Mouse (Mus musculus) kidney, embryonic 14.5 days (tissue): ENCODE measurements around the gene Pmm2. TPM values are rescaled to one million over a fixed set of nuclear protein-coding genes. Genes with fewer than 3 reads are reported as not detected.

ENCODE experiments used
- ATAC-seq: fragments of 200-750 bp; cut with Nextera tagmentation; 2 replicates; pipeline ENCODE4 v1.8.0; 2017; ENCODE audit warnings: moderate number of reproducible peaks, mild to moderate bottlenecking, moderate TSS enrichment, moderate library complexity; ENCODE audit not compliant: low FRiP score, low TSS enrichment
- H3K27ac ChIP-seq: fragments of 300-500 bp; sonication (generic); 2 replicates; pipeline ENCODE4 v1.5.1; 2014; ENCODE audit warnings: low read depth, mild to moderate bottlenecking, low read length, moderate library complexity, mixed read lengths
- H3K27me3 ChIP-seq: fragments of 300-500 bp; sonication (generic); 2 replicates; pipeline ENCODE4 v1.6.1; 2014; ENCODE audit warnings: mild to moderate bottlenecking, low read length; ENCODE audit not compliant: control insufficient read depth, insufficient read depth
- H3K36me3 ChIP-seq: fragments of 300-500 bp; sonication (generic); 2 replicates; pipeline ENCODE4 v1.6.1; 2014; ENCODE audit warnings: low read length, mixed read lengths; ENCODE audit not compliant: control insufficient read depth, insufficient read depth
- H3K4me1 ChIP-seq: fragments of 300-500 bp; sonication (generic); 2 replicates; pipeline ENCODE4 v1.6.1; 2014; ENCODE audit warnings: low read length, mixed read lengths; ENCODE audit not compliant: control insufficient read depth, insufficient read depth
- H3K4me2 ChIP-seq: fragments of 300-500 bp; sonication (generic); replicated peaks from 2 replicates; pipeline ENCODE4 v1.6.1; 2014; ENCODE audit warnings: low read depth, mild to moderate bottlenecking, low read length
- H3K4me3 ChIP-seq: fragments of 300-500 bp; sonication (generic); 2 replicates; pipeline ENCODE4 v1.5.1; 2014; ENCODE audit warnings: mild to moderate bottlenecking, low read length
- H3K9ac ChIP-seq: fragments of 300-500 bp; sonication (generic); 2 replicates; pipeline ENCODE4 v1.6.1; 2014; ENCODE audit warnings: low read depth, mild to moderate bottlenecking, low read length, moderate library complexity
- H3K9me3 ChIP-seq: fragments of 300-500 bp; sonication (generic); 2 replicates; pipeline ENCODE4 v1.6.1; 2016; ENCODE audit warnings: low read length; ENCODE audit not compliant: control insufficient read depth
- WGBS: fragments of 180-500 bp; shearing (Covaris S2); extraction: QIAGEN DNeasy Blood & Tissue Kit; methylation state at CpG from one replicate; pipeline ENCODE4 v1.1.7; 2014; 5-methylcytosine and 5-hydroxymethylcytosine counted together
- microRNA-seq: library from miRNA; unstranded; fragments of <30 nt; microRNA quantifications from one replicate; pipeline ENCODE4, GENCODE M21; 2016
- polyA plus RNA-seq: library from polyadenylated mRNA; unstranded; fragments of >200 nt; fragmentation: Nextera tagmentation; extraction: Ambion mirVana; gene quantifications from 2 replicates; pipeline ENCODE4 v1.2.1, GENCODE M21; 2014

The Pmm2 gene
- polyA plus RNA-seq, 1 experiment from 2014 or later: 59.4 TPM

GRCm38 (mm10) chr16:8691206-8691605 lies 53.7 kb downstream of the Pmm2 start:
- no peak overlapping the region for H3K4me3 ChIP-seq
- H3K9me3 ChIP-seq: no peaks in the 10 kb centered on the region
- H3K4me2 ChIP-seq: no peak overlapping the region
- no peak overlapping the region for H3K9ac ChIP-seq
- 95% methylated on average over 7 of the region's 7 CpGs for WGBS
- H3K27ac ChIP-seq: no peak overlapping the region
- H3K27me3 ChIP-seq: no peaks in the 10 kb centered on the region
- peaks cover 92% of the 10 kb centered on the region for H3K36me3 ChIP-seq
- H3K4me1 ChIP-seq: no peaks in the 10 kb centered on the region
- ATAC-seq: no peak

DNA sequence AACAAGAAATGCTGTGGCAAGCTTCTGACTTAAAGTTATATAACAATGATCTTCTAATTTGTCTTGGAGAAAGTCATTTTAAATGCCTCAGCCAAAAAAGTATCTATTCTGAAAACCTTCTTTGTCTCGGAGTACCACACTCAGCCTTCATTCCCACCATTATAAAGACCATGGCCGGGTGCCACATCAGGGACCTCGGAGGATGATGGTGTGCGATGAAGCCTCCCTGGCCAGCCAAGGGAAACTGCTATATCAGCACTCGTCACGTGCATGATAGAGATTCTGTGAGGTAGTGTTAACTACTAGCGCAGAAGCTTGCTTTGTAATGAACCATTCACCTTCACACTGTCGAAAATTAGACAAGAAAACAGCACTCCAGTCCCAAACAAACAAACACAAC lies 62.1 kb downstream of the Pmm2 start:
- no peak for ATAC-seq
- Histone ChIP-seq H3K4me1 (no peaks in the 10 kb centered on the region), H3K36me3 (peaks cover 99% of the 10 kb centered on the region), H3K4me3 (no peak overlapping the region), H3K9me3 (no peaks in the 10 kb centered on the region), H3K27me3 (no peaks in the 10 kb centered on the region), H3K9ac (no peak overlapping the region), H3K4me2 (no peak overlapping the region), H3K27ac (no peak overlapping the region)
- 94% methylated on average over 8 of the region's 8 CpGs for WGBS

- ATAC-seq: no peak
- H3K36me3 ChIP-seq: peaks cover 98% of the 10 kb centered on the region
Observed at GRCm38 (mm10) chr16:8700586-8700985, 63.1 kb downstream of the Pmm2 start.

DNA sequence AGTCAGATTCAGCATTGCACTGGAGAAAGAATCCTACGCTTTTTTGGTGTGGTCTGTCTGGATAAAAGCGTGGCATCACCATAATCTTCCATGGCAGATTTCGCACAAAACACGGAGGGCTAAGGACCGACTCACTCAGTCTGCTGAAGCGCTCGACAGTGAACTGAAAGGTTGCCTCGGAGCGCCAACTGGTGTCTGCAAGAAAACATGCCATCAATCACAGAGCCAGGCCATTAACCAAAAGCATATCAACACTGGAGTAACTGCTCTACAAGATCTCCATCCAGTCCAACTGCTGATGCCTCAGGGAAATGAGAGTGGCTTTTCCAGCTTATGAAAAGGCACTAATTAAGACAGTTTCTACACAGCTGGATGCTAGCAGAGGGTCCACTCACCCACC lies 74.5 kb downstream of the Pmm2 start:
- H3K9me3 ChIP-seq: no peaks in the 10 kb centered on the region
- H3K4me2 ChIP-seq: no peak overlapping the region
- H3K27me3 ChIP-seq: no peaks in the 10 kb centered on the region
- H3K27ac ChIP-seq: no peak overlapping the region
- peaks cover 94% of the 10 kb centered on the region for H3K36me3 ChIP-seq
- ATAC-seq: no peak
- WGBS: 55% methylated on average over 9 of the region's 9 CpGs
- no peaks in the 10 kb centered on the region; the same call in 1 of the 2 replicates for H3K4me1 ChIP-seq
- H3K4me3 ChIP-seq: no peak overlapping the region
- no peak overlapping the region for H3K9ac ChIP-seq

More at GRCm38 (mm10) chr16:8700586-8700985, 63.1 kb downstream of the Pmm2 start:
- H3K27ac ChIP-seq: no peak overlapping the region
- 93% methylated on average over 3 of the region's 3 CpGs for WGBS
- no peak overlapping the region for H3K4me2 ChIP-seq
- H3K9me3 ChIP-seq: no peaks in the 10 kb centered on the region
- no peak overlapping the region for H3K4me3 ChIP-seq
- H3K9ac ChIP-seq: no peak overlapping the region
- H3K4me1 ChIP-seq: no peaks in the 10 kb centered on the region
- no peaks in the 10 kb centered on the region for H3K27me3 ChIP-seq

Small RNA genes within 50 kb of the gene (microRNA-seq; reads per million reads assigned to microRNA genes)
- not detected for gene Gm22137

Other genes starting within 250 kb of the Pmm2 start
- gene Tmem114, start 212.5 kb upstream of the Pmm2 start, polyA plus RNA-seq: not detected in 2 replicates
- gene Mettl22, start 166.9 kb upstream of the Pmm2 start, polyA plus RNA-seq: 20.5 and 22.2 TPM in 2 replicates
- 15.8 and 27.2 TPM in 2 replicates for gene Abat, start 124.2 kb upstream of the Pmm2 start, polyA plus RNA-seq
- gene Tmem186, start within 50 bp of the Pmm2 start, polyA plus RNA-seq: 11.0 and 13.7 TPM in 2 replicates
- 23.1 and 45.2 TPM in 2 replicates for gene Carhsp1, start 34.5 kb downstream of the Pmm2 start, polyA plus RNA-seq
- gene Gm5767, start 43.1 kb downstream of the Pmm2 start, polyA plus RNA-seq: not detected in 2 replicates
- 46.2 and 61.4 TPM in 2 replicates for gene Usp7, start 154.6 kb downstream of the Pmm2 start, polyA plus RNA-seq
- 17.2 and 19.0 TPM in 2 replicates for gene 1810013L24Rik, start 192.4 kb downstream of the Pmm2 start, polyA plus RNA-seq